Mouse (Mus musculus) stomach, embryonic 16.5 days (tissue): Measurements from ENCODE around the gene Lmod2. TPM values are rescaled to one million over a fixed set of nuclear protein-coding genes. Genes with fewer than 3 reads are reported as not detected.

Experiments
- ATAC-seq: fragments of 200-750 bp; cut with Nextera tagmentation; 2 replicates; pipeline ENCODE4 v1.8.0; 2017; ENCODE audit warnings: moderate number of reproducible peaks, moderate TSS enrichment; ENCODE audit not compliant: insufficient read depth, low FRiP score
- H3K27ac ChIP-seq: fragments of 300-500 bp; sonication (generic); 2 replicates; pipeline ENCODE4 v1.5.1; 2014; ENCODE audit warnings: low read length
- H3K27me3 ChIP-seq: fragments of 300-500 bp; sonication (generic); 2 replicates; pipeline ENCODE4 v1.6.1; 2014; ENCODE audit warnings: low read length, control low read depth, mixed read lengths; ENCODE audit not compliant: control insufficient read depth, insufficient read depth
- H3K36me3 ChIP-seq: fragments of 300-500 bp; sonication (generic); 2 replicates; pipeline ENCODE4 v1.6.1; 2014; ENCODE audit warnings: low read length; ENCODE audit not compliant: control insufficient read depth, insufficient read depth
- H3K4me1 ChIP-seq: fragments of 300-500 bp; sonication (generic); 2 replicates; pipeline ENCODE4 v1.6.1; 2014; ENCODE audit warnings: low read length, control low read depth, mixed read lengths; ENCODE audit not compliant: control insufficient read depth, insufficient read depth
- H3K4me2 ChIP-seq: fragments of 300-500 bp; sonication (generic); 2 replicates; pipeline ENCODE4 v1.6.1; 2014; ENCODE audit warnings: low read depth, low read length, mixed read lengths
- H3K4me3 ChIP-seq: fragments of 300-500 bp; sonication (generic); replicated peaks from 2 replicates; pipeline ENCODE4 v1.5.1; 2014; ENCODE audit warnings: mild to moderate bottlenecking, low read length
- H3K9ac ChIP-seq: fragments of 300-500 bp; sonication (generic); 2 replicates; pipeline ENCODE4 v1.6.1; 2014; ENCODE audit warnings: low read length
- H3K9me3 ChIP-seq: fragments of 300-500 bp; sonication (generic); replicated peaks from 2 replicates; pipeline ENCODE4 v1.6.1; 2016; ENCODE audit warnings: low read length, control low read depth; ENCODE audit not compliant: control insufficient read depth
- WGBS: fragments of 180-500 bp; shearing (Covaris S2); extraction: QIAGEN DNeasy Blood & Tissue Kit; methylation state at CpG from one replicate; pipeline ENCODE4 v1.1.7; 2014; 5-methylcytosine and 5-hydroxymethylcytosine counted together
- polyA plus RNA-seq: library from polyadenylated mRNA; unstranded; fragments of >200 nt; fragmentation: Nextera tagmentation; extraction: Ambion mirVana; gene quantifications from 2 replicates; pipeline ENCODE4 v1.2.1, GENCODE M21; 2015

Gene Lmod2
- polyA plus RNA-seq, 1 experiment from 2014 or later = 1.9 TPM

- Histone ChIP-seq H3K27me3 (no peaks in the 10 kb centered on the region), H3K4me1 (no peaks in the 10 kb centered on the region), H3K4me3 (no peak overlapping the region), H3K36me3 (no peaks in the 10 kb centered on the region), H3K9me3 (no peaks in the 10 kb centered on the region), H3K9ac (no peak overlapping the region), H3K4me2 (no peak overlapping the region), H3K27ac (no peak overlapping the region)
- 89% methylated on average over 6 of the region's 6 CpGs for WGBS
- no peak for ATAC-seq
Observed at GRCm38 (mm10) chr6:24599179-24599578, 1.6 kb downstream of the Lmod2 start.

GRCm38 (mm10) chr6:24599639-24600038 is 2.1 kb downstream of the Lmod2 start:
- H3K4me2 ChIP-seq = no peak overlapping the region
- H3K4me3 ChIP-seq = no peak overlapping the region
- H3K9ac ChIP-seq = no peak overlapping the region
- no peaks in the 10 kb centered on the region for H3K27me3 ChIP-seq
- no peaks in the 10 kb centered on the region for H3K4me1 ChIP-seq
- no peaks in the 10 kb centered on the region for H3K9me3 ChIP-seq
- no peak overlapping the region for H3K27ac ChIP-seq
- no peak for ATAC-seq
- 82% methylated on average over 5 of the region's 5 CpGs for WGBS
- H3K36me3 ChIP-seq = no peaks in the 10 kb centered on the region

GRCm38 (mm10) chr6:24600134-24600533 is 2.6 kb downstream of the Lmod2 start:
- H3K9me3 ChIP-seq = no peaks in the 10 kb centered on the region
- H3K27ac ChIP-seq = no peak overlapping the region
- no peaks in the 10 kb centered on the region for H3K36me3 ChIP-seq
- no peaks in the 10 kb centered on the region for H3K4me1 ChIP-seq
- H3K9ac ChIP-seq = no peak overlapping the region
- no peak overlapping the region for H3K4me2 ChIP-seq
- 82% methylated on average over 6 of the region's 6 CpGs for WGBS
- no peak overlapping the region for H3K4me3 ChIP-seq
- no peak for ATAC-seq
- no peaks in the 10 kb centered on the region for H3K27me3 ChIP-seq

DNA sequence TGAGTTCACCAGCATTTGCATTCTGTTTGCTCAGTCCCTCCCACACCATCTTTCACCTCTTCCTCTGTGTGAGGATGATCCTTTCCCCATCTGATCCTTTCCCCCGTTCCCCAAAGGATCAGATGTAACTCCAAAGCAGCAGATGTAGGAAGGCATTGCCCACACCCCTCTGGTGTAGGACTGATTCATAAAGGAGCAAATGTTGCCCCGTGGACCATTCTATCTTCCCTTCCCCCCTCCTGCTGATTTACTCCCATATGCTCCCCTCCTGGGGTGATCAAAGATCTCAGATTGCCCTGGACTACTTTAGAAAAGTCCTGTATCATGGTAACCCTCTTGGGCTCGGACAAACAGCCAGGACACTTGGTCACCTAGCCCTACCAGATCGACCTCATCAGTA is 3.2 kb downstream of the Lmod2 start:
- H3K9ac ChIP-seq = no peak overlapping the region
- 67% methylated on average over 4 of the region's 4 CpGs for WGBS
- ATAC-seq = no peak
- no peaks in the 10 kb centered on the region for H3K9me3 ChIP-seq
- H3K36me3 ChIP-seq = no peaks in the 10 kb centered on the region
- no peak overlapping the region for H3K27ac ChIP-seq
- no peaks in the 10 kb centered on the region for H3K4me1 ChIP-seq
- no peak overlapping the region for H3K4me2 ChIP-seq
- no peak overlapping the region for H3K4me3 ChIP-seq
- no peaks in the 10 kb centered on the region for H3K27me3 ChIP-seq

- Histone ChIP-seq H3K4me2 (no peak overlapping the region), H3K27me3 (no peaks in the 10 kb centered on the region), H3K9me3 (no peaks in the 10 kb centered on the region), H3K4me1 (no peaks in the 10 kb centered on the region), H3K36me3 (no peaks in the 10 kb centered on the region), H3K9ac (no peak overlapping the region), H3K4me3 (no peak overlapping the region), H3K27ac (no peak overlapping the region)
- ATAC-seq = no peak
- WGBS = 21% methylated on average over 1 of the region's 1 CpGs
Observed at GRCm38 (mm10) chr6:24601668-24602067, 4.1 kb downstream of the Lmod2 start.

DNA sequence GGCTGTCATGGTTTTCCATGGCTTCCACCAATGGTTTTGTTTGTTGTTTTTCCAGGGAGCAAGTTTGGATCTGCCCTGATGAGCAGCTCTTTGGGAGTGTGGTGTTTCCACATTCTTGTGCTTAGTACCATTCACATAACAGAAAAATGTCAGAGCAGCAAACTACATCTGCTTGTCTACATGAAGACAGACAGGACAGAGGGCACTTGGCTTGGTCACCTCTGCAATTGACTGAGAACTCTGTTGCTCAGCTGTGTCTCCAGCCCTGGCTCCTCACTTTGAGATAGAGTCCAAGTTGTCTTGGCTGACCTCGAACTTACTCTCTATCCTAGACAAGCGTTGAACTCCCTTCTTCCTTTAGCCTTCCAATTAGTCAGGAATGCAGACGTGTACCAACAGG is 4.8 kb downstream of the Lmod2 start:
- 65% methylated on average over 3 of the region's 3 CpGs for WGBS
- Histone ChIP-seq H3K36me3 (no peaks in the 10 kb centered on the region), H3K9me3 (no peaks in the 10 kb centered on the region), H3K4me3 (no peak overlapping the region), H3K27ac (no peak overlapping the region), H3K4me2 (no peak overlapping the region), H3K9ac (no peak overlapping the region), H3K27me3 (no peaks in the 10 kb centered on the region), H3K4me1 (no peaks in the 10 kb centered on the region)
- no peak for ATAC-seq

GRCm38 (mm10) chr6:24602993-24603392 is 5.4 kb downstream of the Lmod2 start:
- no peak overlapping the region for H3K27ac ChIP-seq
- no peak overlapping the region for H3K9ac ChIP-seq
- no peak for ATAC-seq
- H3K36me3 ChIP-seq = no peaks in the 10 kb centered on the region
- no peak overlapping the region for H3K4me2 ChIP-seq
- H3K4me3 ChIP-seq = no peak overlapping the region
- no peaks in the 10 kb centered on the region for H3K4me1 ChIP-seq
- H3K27me3 ChIP-seq = no peaks in the 10 kb centered on the region
- 75% methylated on average over 5 of the region's 5 CpGs for WGBS
- H3K9me3 ChIP-seq = no peaks in the 10 kb centered on the region

DNA sequence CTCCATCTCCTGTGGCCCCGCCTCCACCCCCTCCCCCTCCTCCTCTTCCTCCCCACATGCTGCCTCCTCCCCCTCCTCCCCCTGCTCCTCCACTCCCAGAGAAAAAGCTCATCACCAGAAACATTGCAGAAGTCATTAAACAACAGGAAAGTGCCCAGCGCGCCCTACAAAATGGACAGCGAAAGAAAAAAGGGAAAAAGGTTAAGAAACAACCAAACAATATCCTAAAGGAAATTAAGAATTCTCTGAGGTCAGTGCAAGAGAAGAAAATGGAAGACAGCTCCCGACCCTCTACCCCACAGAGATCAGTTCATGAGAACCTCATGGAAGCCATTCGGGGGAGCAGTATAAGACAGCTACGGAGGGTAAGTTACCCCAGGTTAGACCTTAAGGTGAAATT is 6.7 kb downstream of the Lmod2 start:
- no peak overlapping the region for H3K27ac ChIP-seq
- H3K9ac ChIP-seq = no peak overlapping the region
- 93% methylated on average over 7 of the region's 7 CpGs for WGBS
- no peaks in the 10 kb centered on the region for H3K36me3 ChIP-seq
- H3K9me3 ChIP-seq = no peaks in the 10 kb centered on the region
- no peaks in the 10 kb centered on the region for H3K27me3 ChIP-seq
- no peak overlapping the region for H3K4me3 ChIP-seq
- no peak overlapping the region for H3K4me2 ChIP-seq
- no peak for ATAC-seq
- H3K4me1 ChIP-seq = no peaks in the 10 kb centered on the region

DNA sequence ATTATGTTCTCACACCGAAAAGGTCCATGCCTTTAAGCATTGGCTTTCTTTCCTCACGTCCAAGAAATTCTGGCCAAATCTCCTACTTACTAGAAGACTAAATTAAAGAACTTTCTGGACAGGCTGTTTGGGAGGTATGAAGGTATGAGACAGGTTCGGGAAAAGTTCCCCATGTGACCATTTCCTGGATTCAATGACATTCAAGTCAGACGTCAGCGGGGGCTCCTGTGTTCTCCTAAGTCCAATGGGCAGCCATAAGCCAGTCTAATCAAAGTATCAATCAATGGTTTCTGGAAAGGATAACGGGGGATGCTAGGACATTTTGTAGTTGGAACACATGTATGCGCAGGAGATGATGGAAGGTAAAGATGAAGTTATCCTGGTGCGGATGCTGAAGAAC is 8.1 kb downstream of the Lmod2 start:
- H3K4me1 ChIP-seq = no peaks in the 10 kb centered on the region
- H3K9me3 ChIP-seq = no peaks in the 10 kb centered on the region
- H3K36me3 ChIP-seq = no peaks in the 10 kb centered on the region
- WGBS = 94% methylated on average over 8 of the region's 8 CpGs
- ATAC-seq = no peak
- no peak overlapping the region for H3K9ac ChIP-seq
- H3K27me3 ChIP-seq = no peaks in the 10 kb centered on the region
- no peak overlapping the region for H3K4me3 ChIP-seq
- no peak overlapping the region for H3K27ac ChIP-seq
- H3K4me2 ChIP-seq = no peak overlapping the region

DNA sequence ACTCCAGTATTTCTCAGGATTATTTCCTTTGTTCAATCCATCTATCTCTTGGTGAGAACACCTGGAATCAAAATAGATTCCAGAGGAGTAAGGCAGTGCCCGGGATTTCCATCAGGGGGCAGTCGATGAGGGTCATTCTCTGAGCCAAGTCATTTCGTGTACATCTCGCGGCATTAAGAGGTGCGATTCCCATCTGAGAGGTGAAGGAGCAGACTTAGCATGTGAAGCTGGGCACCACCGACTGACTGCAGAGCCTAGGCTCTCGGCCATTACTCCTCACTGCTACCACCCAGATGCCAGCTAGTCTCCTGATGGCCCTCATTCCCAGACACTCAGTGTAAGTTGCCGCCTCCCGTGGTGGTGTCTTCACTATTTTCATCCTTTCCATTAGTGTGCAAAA is 8.9 kb downstream of the Lmod2 start:
- WGBS = 62% methylated on average over 10 of the region's 10 CpGs
- H3K9ac ChIP-seq = no peak overlapping the region
- H3K4me3 ChIP-seq = no peak overlapping the region
- no peak overlapping the region for H3K27ac ChIP-seq
- no peaks in the 10 kb centered on the region for H3K4me1 ChIP-seq
- H3K4me2 ChIP-seq = no peak overlapping the region
- H3K36me3 ChIP-seq = no peaks in the 10 kb centered on the region
- H3K27me3 ChIP-seq = no peaks in the 10 kb centered on the region
- no peaks in the 10 kb centered on the region for H3K9me3 ChIP-seq
- no peak for ATAC-seq
